Mouse (Mus musculus): ENCODE measurements at regions not wholly inside any gene's neighbourhood (a gene's known extent, or its start where the extent isn't known, plus 50 kb on each side); places are given as distances from the start of the nearest gene placed in this dataset.

GRCm38 (mm10) chr17:44336842-44337241 lies 148.5 kb downstream of the Clic5 start:
- no peak overlapping the region for H3K4me3 ChIP-seq (replicated peaks; ENCODE audit: low read length)
- no peaks in the 10 kb centered on the region for H3K27me3 ChIP-seq (replicated peaks; ENCODE audit: control insufficient read depth, insufficient read depth, low read length)
- no peaks in the 10 kb centered on the region for H3K9me3 ChIP-seq (ENCODE audit: control insufficient read depth, low read length)
- no peaks in the 10 kb centered on the region for H3K4me1 ChIP-seq (replicated peaks; ENCODE audit: control insufficient read depth, insufficient read depth, low read length)
- H3K27ac ChIP-seq (ENCODE audit: low read length) = no peak overlapping the region
- no peak for ATAC-seq
- no peak overlapping the region for H3K4me2 ChIP-seq (ENCODE audit: low read length)
- H3K9ac ChIP-seq (replicated peaks; ENCODE audit: low read depth, low read length) = no peak overlapping the region
- no peaks in the 10 kb centered on the region for H3K36me3 ChIP-seq (ENCODE audit: control insufficient read depth, insufficient read depth)
- 43% methylated on average over 6 of the region's 6 CpGs for WGBS

GRCm38 (mm10) chr17:44337253-44337652 lies 148.9 kb downstream of the Clic5 start:
- Histone ChIP-seq H3K9me3 (ENCODE audit: control insufficient read depth, low read length) (no peaks in the 10 kb centered on the region), H3K36me3 (ENCODE audit: control insufficient read depth, insufficient read depth) (no peaks in the 10 kb centered on the region), H3K9ac (replicated peaks; ENCODE audit: low read depth, low read length) (no peak overlapping the region), H3K27me3 (replicated peaks; ENCODE audit: control insufficient read depth, insufficient read depth, low read length) (no peaks in the 10 kb centered on the region), H3K4me3 (replicated peaks; ENCODE audit: low read length) (no peak overlapping the region), H3K4me1 (replicated peaks; ENCODE audit: control insufficient read depth, insufficient read depth, low read length) (no peaks in the 10 kb centered on the region), H3K4me2 (ENCODE audit: low read length) (no peak overlapping the region), H3K27ac (ENCODE audit: low read length) (no peak overlapping the region)
- 83% methylated on average over 5 of the region's 5 CpGs for WGBS
- ATAC-seq = no peak

- Histone ChIP-seq H3K4me2 (ENCODE audit: low read length) (no peak overlapping the region), H3K4me1 (replicated peaks; ENCODE audit: control insufficient read depth, insufficient read depth, low read length) (no peaks in the 10 kb centered on the region), H3K4me3 (replicated peaks; ENCODE audit: low read length) (no peak overlapping the region), H3K9ac (replicated peaks; ENCODE audit: low read depth, low read length) (no peak overlapping the region), H3K27ac (ENCODE audit: low read length) (no peak overlapping the region), H3K27me3 (replicated peaks; ENCODE audit: control insufficient read depth, insufficient read depth, low read length) (no peaks in the 10 kb centered on the region), H3K36me3 (ENCODE audit: control insufficient read depth, insufficient read depth) (no peaks in the 10 kb centered on the region), H3K9me3 (ENCODE audit: control insufficient read depth, low read length) (no peaks in the 10 kb centered on the region)
- WGBS = 97% methylated on average over 2 of the region's 2 CpGs
- no peak for ATAC-seq
Measured at GRCm38 (mm10) chr17:44344542-44344941, 156.2 kb downstream of the Clic5 start.

DNA sequence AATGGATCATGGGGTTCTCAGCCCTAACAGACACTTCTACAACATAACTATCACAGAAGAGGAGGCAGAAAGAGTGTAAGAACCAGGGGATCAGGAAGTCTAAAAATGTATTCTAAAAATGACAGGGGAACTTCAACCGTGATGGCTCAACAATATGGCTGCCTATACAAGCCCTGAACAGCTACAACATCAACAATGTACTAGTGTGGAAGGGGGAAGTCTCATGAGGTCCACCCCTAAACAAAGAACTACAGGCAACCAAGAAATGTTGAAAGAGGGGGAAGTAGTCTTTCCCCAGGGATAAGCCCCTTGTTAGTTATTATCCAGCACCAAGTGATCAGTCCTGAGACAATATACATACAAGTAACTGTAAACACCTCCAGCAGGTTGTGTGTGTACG lies 157.0 kb downstream of the Clic5 start:
- ATAC-seq = no peak
- Histone ChIP-seq H3K4me3 (replicated peaks; ENCODE audit: low read length) (no peak overlapping the region), H3K9me3 (ENCODE audit: control insufficient read depth, low read length) (no peaks in the 10 kb centered on the region), H3K27ac (ENCODE audit: low read length) (no peak overlapping the region), H3K27me3 (replicated peaks; ENCODE audit: control insufficient read depth, insufficient read depth, low read length) (no peaks in the 10 kb centered on the region), H3K36me3 (ENCODE audit: control insufficient read depth, insufficient read depth) (no peaks in the 10 kb centered on the region), H3K4me1 (replicated peaks; ENCODE audit: control insufficient read depth, insufficient read depth, low read length) (no peaks in the 10 kb centered on the region), H3K9ac (replicated peaks; ENCODE audit: low read depth, low read length) (no peak overlapping the region), H3K4me2 (ENCODE audit: low read length) (no peak overlapping the region)
- WGBS = 89% methylated on average over 2 of the region's 2 CpGs

GRCm38 (mm10) chr17:44350201-44350948 lies 162.0 kb downstream of the Clic5 start:
- no peaks in the 10 kb centered on the region for H3K9me3 ChIP-seq (ENCODE audit: control insufficient read depth, low read length)
- peak; percentile 51 for ATAC-seq
- WGBS = 47% methylated on average over 20 of the region's 20 CpGs

DNA sequence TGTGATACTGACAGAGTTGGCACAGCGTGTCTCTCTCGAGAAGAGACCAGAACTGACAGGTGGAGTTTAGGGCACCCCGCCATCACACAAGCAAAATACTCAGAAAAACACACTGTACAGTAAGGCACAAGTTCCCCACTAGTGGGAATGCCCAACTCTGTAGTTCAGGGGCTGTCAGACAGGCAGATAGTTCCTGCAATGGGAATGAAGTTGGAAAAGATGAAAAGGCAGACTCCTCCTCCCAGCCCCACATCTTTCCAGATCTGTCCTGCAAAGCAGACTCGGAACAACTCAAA lies 162.5 kb downstream of the Clic5 start:
- Histone ChIP-seq H3K4me2 (ENCODE audit: low read length) (peak overlapping the region; percentile 8; the same call in 1 of the 2 replicates), H3K36me3 (ENCODE audit: control insufficient read depth, insufficient read depth) (no peaks in the 10 kb centered on the region), H3K4me3 (replicated peaks; ENCODE audit: low read length) (no peak overlapping the region), H3K27me3 (replicated peaks; ENCODE audit: control insufficient read depth, insufficient read depth, low read length) (no peaks in the 10 kb centered on the region), H3K4me1 (replicated peaks; ENCODE audit: control insufficient read depth, insufficient read depth, low read length) (peaks cover 10% of the 10 kb centered on the region), H3K9ac (replicated peaks; ENCODE audit: low read depth, low read length) (no peak overlapping the region), H3K27ac (ENCODE audit: low read length) (no peak overlapping the region), H3K9me3 (ENCODE audit: control insufficient read depth, low read length) (no peaks in the 10 kb centered on the region)
- 65% methylated on average over 4 of the region's 4 CpGs for WGBS
- peak; percentile 51 for ATAC-seq

More at GRCm38 (mm10) chr17:44350201-44350948, 162.0 kb downstream of the Clic5 start:
- H3K36me3 ChIP-seq (ENCODE audit: control insufficient read depth, insufficient read depth) = no peaks in the 10 kb centered on the region
- peak overlapping the region; percentile 2; the same call in 1 of the 2 replicates for H3K4me3 ChIP-seq (replicated peaks; ENCODE audit: low read length)
- H3K27me3 ChIP-seq (replicated peaks; ENCODE audit: control insufficient read depth, insufficient read depth, low read length) = no peaks in the 10 kb centered on the region
- H3K27ac ChIP-seq (ENCODE audit: low read length) = no peak overlapping the region
- peak overlapping the region; percentile 8 for H3K4me2 ChIP-seq (ENCODE audit: low read length)
- no peak overlapping the region for H3K9ac ChIP-seq (replicated peaks; ENCODE audit: low read depth, low read length)
- peaks cover 10% of the 10 kb centered on the region for H3K4me1 ChIP-seq (replicated peaks; ENCODE audit: control insufficient read depth, insufficient read depth, low read length)

GRCm38 (mm10) chr17:44351499-44352117 lies 163.2 kb downstream of the Clic5 start:
- H3K9me3 ChIP-seq (ENCODE audit: control insufficient read depth, low read length) = no peaks in the 10 kb centered on the region
- no peaks in the 10 kb centered on the region for H3K36me3 ChIP-seq (ENCODE audit: control insufficient read depth, insufficient read depth)
- 13% methylated on average over 13 of the region's 13 CpGs for WGBS
- no peak overlapping the region for H3K4me2 ChIP-seq (ENCODE audit: low read length)
- ATAC-seq = peak; percentile 79
- H3K9ac ChIP-seq (replicated peaks; ENCODE audit: low read depth, low read length) = no peak overlapping the region
- H3K4me3 ChIP-seq (replicated peaks; ENCODE audit: low read length) = no peak overlapping the region
- peaks cover 10% of the 10 kb centered on the region for H3K4me1 ChIP-seq (replicated peaks; ENCODE audit: control insufficient read depth, insufficient read depth, low read length)
- no peaks in the 10 kb centered on the region for H3K27me3 ChIP-seq (replicated peaks; ENCODE audit: control insufficient read depth, insufficient read depth, low read length)
- no peak overlapping the region for H3K27ac ChIP-seq (ENCODE audit: low read length)

- no peak overlapping the region for H3K4me2 ChIP-seq (ENCODE audit: low read length)
- WGBS = 52% methylated on average over 13 of the region's 13 CpGs
- no peak overlapping the region for H3K9ac ChIP-seq (replicated peaks; ENCODE audit: low read depth, low read length)
- ATAC-seq = 0 out of 2 replicates have a peak, but pooled peaks have one; percentile 4
- H3K36me3 ChIP-seq (ENCODE audit: control insufficient read depth, insufficient read depth) = no peaks in the 10 kb centered on the region
- peaks cover 10% of the 10 kb centered on the region for H3K4me1 ChIP-seq (replicated peaks; ENCODE audit: control insufficient read depth, insufficient read depth, low read length)
- H3K4me3 ChIP-seq (replicated peaks; ENCODE audit: low read length) = no peak overlapping the region
- no peaks in the 10 kb centered on the region for H3K9me3 ChIP-seq (ENCODE audit: control insufficient read depth, low read length)
- H3K27me3 ChIP-seq (replicated peaks; ENCODE audit: control insufficient read depth, insufficient read depth, low read length) = no peaks in the 10 kb centered on the region
- H3K27ac ChIP-seq (ENCODE audit: low read length) = no peak overlapping the region
Measured at GRCm38 (mm10) chr17:44352142-44352541, 163.8 kb downstream of the Clic5 start.

DNA sequence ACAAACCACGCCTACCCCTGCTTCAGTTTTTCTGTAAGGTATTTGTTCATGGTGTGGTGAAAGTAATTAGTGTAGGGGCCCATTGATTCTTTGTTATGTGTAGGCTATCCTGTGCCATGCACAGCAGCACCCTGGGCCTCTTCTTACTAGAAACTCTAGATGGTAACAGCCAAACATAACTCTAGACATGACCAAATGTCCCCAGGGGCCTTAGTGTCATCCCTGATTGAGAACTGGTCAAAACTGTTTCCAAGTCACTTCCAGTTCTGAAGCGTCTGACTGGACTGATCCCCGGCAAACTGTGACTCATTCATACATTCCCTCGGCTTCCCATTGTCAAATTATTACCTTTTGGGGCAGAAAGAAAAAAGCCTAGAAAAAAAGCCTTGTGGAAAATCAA lies 174.7 kb downstream of the Clic5 start:
- no peak overlapping the region for H3K27ac ChIP-seq (ENCODE audit: low read length)
- H3K9ac ChIP-seq (replicated peaks; ENCODE audit: low read depth, low read length) = no peak overlapping the region
- no peaks in the 10 kb centered on the region for H3K27me3 ChIP-seq (replicated peaks; ENCODE audit: control insufficient read depth, insufficient read depth, low read length)
- H3K9me3 ChIP-seq (ENCODE audit: control insufficient read depth, low read length) = no peaks in the 10 kb centered on the region
- no peak overlapping the region for H3K4me2 ChIP-seq (ENCODE audit: low read length)
- no peak overlapping the region for H3K4me3 ChIP-seq (replicated peaks; ENCODE audit: low read length)
- no peaks in the 10 kb centered on the region for H3K4me1 ChIP-seq (replicated peaks; ENCODE audit: control insufficient read depth, insufficient read depth, low read length)
- no peaks in the 10 kb centered on the region for H3K36me3 ChIP-seq (ENCODE audit: control insufficient read depth, insufficient read depth)
- 85% methylated on average over 4 of the region's 4 CpGs for WGBS
- ATAC-seq = no peak
